Mouse (Mus musculus) MEL (cell line): ENCODE data around the gene Ccl20. TPM values are rescaled to one million over a fixed set of nuclear protein-coding genes. Genes with fewer than 3 reads are reported as not detected.

Source experiments
- DNase-seq: peaks from one replicate; pipeline ENCODE4 v3.0.0; 2011; ENCODE audit warnings: low read depth, low spot score
- H3K27ac ChIP-seq: 2 replicates; pipeline ENCODE4 v1.5.1; 2012; ENCODE audit warnings: low read depth, mild to moderate bottlenecking, control low read depth, low read length, moderate library complexity; ENCODE audit not compliant: control insufficient read depth
- H3K27me3 ChIP-seq, 2 experiments: fragments of 150-350 bp in 1 of 2; sonication (generic) in 1 of 2; 2 replicates each; pipeline ENCODE4 v1.6.1; 2012; ENCODE audit warnings: low read length in 2 of 2, mild to moderate bottlenecking in 2 of 2, improper control_type of control experiment in 1 of 2, moderate library complexity in 1 of 2; ENCODE audit not compliant: insufficient read depth in 2 of 2, control insufficient read depth in 1 of 2
- H3K36me3 ChIP-seq, 2 experiments: 2 replicates each; pipeline ENCODE4 v1.6.1; 2012 to 2014; ENCODE audit warnings: low read length in 2 of 2, improper control_type of control experiment in 1 of 2, inconsistent platforms in 1 of 2, mild to moderate bottlenecking in 1 of 2; ENCODE audit not compliant: insufficient read depth in 2 of 2, control insufficient read depth in 1 of 2
- H3K4me1 ChIP-seq, 2 experiments: fragments of 150-350 bp in 1 of 2; sonication (generic) in 1 of 2; 2 replicates each; pipeline ENCODE4 v1.6.1; 2012; ENCODE audit warnings: low read length in 2 of 2, improper control_type of control experiment in 1 of 2, mild to moderate bottlenecking in 1 of 2; ENCODE audit not compliant: insufficient read depth in 2 of 2, control insufficient read depth in 1 of 2
- H3K4me3 ChIP-seq, 2 experiments: fragments of 150-350 bp in 1 of 2; sonication (generic) in 1 of 2; 2 replicates each; pipeline ENCODE4 v1.5.1; 2012; ENCODE audit warnings: low read depth in 2 of 2, low read length in 2 of 2, mild to moderate bottlenecking in 2 of 2, moderate library complexity in 2 of 2, control low read depth in 1 of 2, improper control_type of control experiment in 1 of 2; ENCODE audit not compliant: control insufficient read depth in 1 of 2, insufficient read depth in 1 of 2
- H3K79me2 ChIP-seq: 2 replicates; pipeline ENCODE4 v1.6.1; 2012; ENCODE audit warnings: mild to moderate bottlenecking, low read length, moderate library complexity; ENCODE audit not compliant: control insufficient read depth, poor library complexity, insufficient read depth
- H3K9ac ChIP-seq: 2 replicates; pipeline ENCODE4 v1.6.1; 2012; ENCODE audit warnings: low read depth, mild to moderate bottlenecking, control low read depth, low read length, moderate library complexity; ENCODE audit not compliant: control insufficient read depth, poor library complexity, severe bottlenecking
- H3K9me3 ChIP-seq: fragments of 150-350 bp; sonication (generic); replicated peaks from 2 replicates; pipeline ENCODE4 v1.6.1; 2012; ENCODE audit warnings: mild to moderate bottlenecking, low read length, improper control_type of control experiment, moderate library complexity; ENCODE audit not compliant: insufficient read depth
- BHLHE40 ChIP-seq: IDR thresholded peaks from 2 replicates; pipeline ENCODE4 v1.6.1; 2012; ENCODE audit warnings: low read depth, mild to moderate bottlenecking, inconsistent platforms, low read length, improper control_type of control experiment, borderline replicate concordance
- CHD1 ChIP-seq: IDR thresholded peaks from 2 replicates; pipeline ENCODE4 v1.6.1; 2012; ENCODE audit warnings: low read depth, mild to moderate bottlenecking, inconsistent platforms, low read length, improper control_type of control experiment
- CTCF ChIP-seq, 3 experiments: IDR thresholded peaks in 2 of 3; conservative IDR thresholded peaks in 1 of 3; 2 replicates each; pipeline ENCODE4 v1.5.1; 2011 to 2012; ENCODE audit warnings: low read length in 3 of 3, low read depth in 2 of 3, mild to moderate bottlenecking in 2 of 3, improper control_type of control experiment in 1 of 3, inconsistent platforms in 1 of 3, mixed read lengths in 1 of 3, moderate library complexity in 1 of 3; ENCODE audit not compliant: control insufficient read depth in 1 of 3, insufficient read depth in 1 of 3, poor library complexity in 1 of 3, severe bottlenecking in 1 of 3
- E2F4 ChIP-seq: IDR thresholded peaks from 2 replicates; pipeline ENCODE4 v1.6.1; 2011; ENCODE audit warnings: low read depth, low read length, improper control_type of control experiment, borderline replicate concordance
- GABPA ChIP-seq: IDR thresholded peaks from 2 replicates; pipeline ENCODE4 v1.6.1; 2012; ENCODE audit warnings: low read depth, mild to moderate bottlenecking, inconsistent platforms, low read length, improper control_type of control experiment, moderate library complexity
- HCFC1 ChIP-seq: IDR thresholded peaks from 2 replicates; pipeline ENCODE4 v1.6.1; 2012; ENCODE audit warnings: low read depth, mild to moderate bottlenecking, inconsistent platforms, low read length, improper control_type of control experiment, moderate library complexity
- JUND ChIP-seq: IDR thresholded peaks from 2 replicates; pipeline ENCODE4 v1.6.1; 2011; ENCODE audit warnings: low read depth, mild to moderate bottlenecking, improper control_type of control experiment, low read length
- MAX ChIP-seq: IDR thresholded peaks from 2 replicates; pipeline ENCODE4 v1.6.1; 2011; ENCODE audit warnings: low read length, improper control_type of control experiment
- MAZ ChIP-seq: IDR thresholded peaks from 2 replicates; pipeline ENCODE4 v1.6.1; 2012; ENCODE audit warnings: low read depth, mild to moderate bottlenecking, inconsistent platforms, low read length, improper control_type of control experiment
- MEF2A ChIP-seq: IDR thresholded peaks from 2 replicates; pipeline ENCODE4 v1.6.1; 2014; ENCODE audit warnings: low read depth, mild to moderate bottlenecking, inconsistent platforms, low read length, improper control_type of control experiment; ENCODE audit not compliant: poor library complexity, insufficient replicate concordance, severe bottlenecking; ENCODE audit errors: extremely low read depth
- MXI1 ChIP-seq: IDR thresholded peaks from 2 replicates; pipeline ENCODE4 v1.6.1; 2011; ENCODE audit warnings: mild to moderate bottlenecking, low read depth, low read length, improper control_type of control experiment
- MYC ChIP-seq: IDR thresholded peaks from 2 replicates; pipeline ENCODE4 v1.6.1; 2011; ENCODE audit warnings: low read depth, mild to moderate bottlenecking, low read length, improper control_type of control experiment, moderate library complexity
- NRF1 ChIP-seq: IDR thresholded peaks from 2 replicates; pipeline ENCODE4 v1.6.1; 2014; ENCODE audit warnings: low read depth, mild to moderate bottlenecking, inconsistent platforms, low read length, improper control_type of control experiment, moderate library complexity; ENCODE audit not compliant: poor library complexity, insufficient read depth, severe bottlenecking
- POLR2AphosphoS5 ChIP-seq: IDR thresholded peaks from 2 replicates; pipeline ENCODE4 v1.6.1; 2012; ENCODE audit warnings: low read depth, borderline replicate concordance, mild to moderate bottlenecking, inconsistent platforms, low read length, moderate library complexity, mixed read lengths
- RAD21 ChIP-seq: IDR thresholded peaks from 2 replicates; pipeline ENCODE4 v1.6.1; 2011; ENCODE audit warnings: mild to moderate bottlenecking, low read depth, low read length, improper control_type of control experiment
- TAL1 ChIP-seq: IDR thresholded peaks from 2 replicates; pipeline ENCODE4 v1.6.1; 2012; ENCODE audit warnings: mild to moderate bottlenecking, inconsistent platforms, low read length, moderate library complexity, mixed read lengths
- UBTF ChIP-seq: IDR thresholded peaks from 2 replicates; pipeline ENCODE4 v1.6.1; 2012; ENCODE audit warnings: low read depth, mild to moderate bottlenecking, inconsistent platforms, low read length, improper control_type of control experiment, moderate library complexity, borderline replicate concordance; ENCODE audit not compliant: insufficient read depth
- ZKSCAN1 ChIP-seq: IDR thresholded peaks from 2 replicates; pipeline ENCODE4 v1.6.1; 2012; ENCODE audit warnings: low read depth, mild to moderate bottlenecking, inconsistent platforms, low read length, improper control_type of control experiment, moderate library complexity
- ZNF384 ChIP-seq: IDR thresholded peaks from 2 replicates; pipeline ENCODE4 v1.6.1; 2012; ENCODE audit warnings: low read depth, mild to moderate bottlenecking, inconsistent platforms, low read length, improper control_type of control experiment
- polyA plus RNA-seq, 2 experiments: library from polyadenylated mRNA; stranded (reverse) in 1 of 2; unstranded in 1 of 2; fragments of >175 nt in 1 of 2; fragments of >200 nt in 1 of 2; gene quantifications; 2 replicates each; pipeline versions ENCODE4 v1.2.1 to v1.2.4; 2012; ENCODE audit warnings: low replicate concordance in 2 of 2, low read depth in 1 of 2; ENCODE audit not compliant: insufficient read length in 2 of 2, insufficient read depth in 1 of 2, missing spikeins in 1 of 2
- total RNA-seq: library from RNA; depleted of rRNA; stranded (reverse); fragments of 300-350 nt; gene quantifications from 2 replicates; pipeline ENCODE4 v1.2.3, GENCODE M21; 2012

The Ccl20 gene
- total and polyA plus RNA-seq, 3 experiments: not detected

- Histone ChIP-seq H3K9me3 (no peaks in the 10 kb centered on the region), H3K36me3 (no peaks in the 10 kb centered on the region), H3K27ac (no peak overlapping the region), H3K9ac (no peak overlapping the region), H3K27me3 (no peaks in the 10 kb centered on the region), H3K4me1 (no peaks in the 10 kb centered on the region), H3K4me3 (no peak overlapping the region), H3K79me2 (no peaks in the 10 kb centered on the region)
- TF ChIP-seq GABPA: no peak
- TF ChIP-seq NRF1: no peak
- TF ChIP-seq E2F4: no peak
- no peak for TF ChIP-seq BHLHE40
- no peak for TF ChIP-seq ZKSCAN1
- no peak for TF ChIP-seq MEF2A
- TF ChIP-seq MAX: no peak
- TF ChIP-seq HCFC1: no peak
- no peak for TF ChIP-seq MXI1
- no peak for TF ChIP-seq CHD1
- TF ChIP-seq TAL1: no peak
- no peak for TF ChIP-seq POLR2AphosphoS5
- no peak for TF ChIP-seq MYC
- TF ChIP-seq ZNF384: no peak
- no peak for TF ChIP-seq MAZ
- TF ChIP-seq UBTF: no peak
- TF ChIP-seq JUND: no peak
- no peak for TF ChIP-seq CTCF (IDR thresholded peaks at IDR 0.05 in 2 of 3, conservative IDR thresholded peaks at IDR 0.05 in 1 of 3; ENCODE audit: control insufficient read depth in 1 of 3, insufficient read depth in 1 of 3, low read depth in 2 of 3, low read length in 3 of 3, poor library complexity in 1 of 3, severe bottlenecking in 1 of 3)
- TF ChIP-seq RAD21: no peak
- no peak for DNase-seq
Measured at GRCm38 (mm10) chr1:83096935-83097334, 19.6 kb upstream of the Ccl20 start.

- Histone ChIP-seq H3K79me2 (no peaks in the 10 kb centered on the region), H3K27me3 (no peaks in the 10 kb centered on the region), H3K27ac (no peak overlapping the region)
- no peak for TF ChIP-seq HCFC1
- TF ChIP-seq TAL1: no peak
- TF ChIP-seq, all 39 proteins: peak for 0
- Histone ChIP-seq H3K9ac (no peak overlapping the region), H3K4me1 (no peaks in the 10 kb centered on the region), H3K9me3 (no peaks in the 10 kb centered on the region), H3K36me3 (no peaks in the 10 kb centered on the region), H3K4me3 (no peak overlapping the region)
- DNase-seq: no peak
Measured at GRCm38 (mm10) chr1:83099160-83099559, 17.4 kb upstream of the Ccl20 start.
